Mouse (Mus musculus) left cerebral cortex, postnatal 14 days (tissue): ENCODE measurements around the gene Sgf29. TPM values are rescaled to one million over a fixed set of nuclear protein-coding genes. Genes with fewer than 3 reads are reported as not detected.
A peak's percentile ranks its signal among the peaks of the same experiment; 100 is the strongest.
"Not testable (repeated sequence)": the region's sequence is repeated elsewhere in the genome, so short reads cannot be mapped to it uniquely, and the experiment has no call there.

Source experiments
- DNase-seq, 2 experiments: peaks; one replicate each; pipeline ENCODE4 v3.0.0; 2021 to 2022; ENCODE audit warnings: low spot score in 2 of 2, mixed read lengths in 1 of 2
- intact Hi-C: fragments of 180-260 bp; cut with DNase I; formaldehyde crosslinking; loops from one replicate; pipeline ENCODE4 v1.15.1; 2025
- total RNA-seq, 2 experiments: library from RNA; stranded (reverse); gene quantifications; 2 replicates each; pipeline ENCODE4 v1.2.3; 2021

Sgf29 gene
- total RNA-seq, 2 experiments from 2014 or later, result 32.0 to 33.8 TPM

GRCm38 (mm10) chr7:126635375-126635774 lies 13.7 kb upstream of the Sgf29 start:
- DNase-seq, result no peak
- intact Hi-C loops, result no loop called here

GRCm38 (mm10) chr7:126636733-126637520 lies 12.2 kb upstream of the Sgf29 start:
- intact Hi-C loops, result loop anchor here (2.0 kb wide), 1 partner anchor 50 kb away; no protein-coding TSS in a partner anchor
- peak; percentile 32 to 37 for DNase-seq

GRCm38 (mm10) chr7:126642545-126643243 lies 6.4 kb upstream of the Sgf29 start:
- intact Hi-C loops, result no loop called here
- no peak for DNase-seq

GRCm38 (mm10) chr7:126643244-126643617 lies 5.9 kb upstream of the Sgf29 start:
- DNase-seq, result peak; percentile 27 to 44
- intact Hi-C loops, result not testable (repeated sequence)

GRCm38 (mm10) chr7:126644345-126644744 lies 4.8 kb upstream of the Sgf29 start:
- no peak for DNase-seq
- intact Hi-C loops, result no loop called here

GRCm38 (mm10) chr7:126644914-126645313 lies 4.2 kb upstream of the Sgf29 start:
- DNase-seq, result no peak
- intact Hi-C loops, result loop anchor here (5.0 kb wide), 1 partner anchor 47 kb away; no protein-coding TSS in a partner anchor

- DNase-seq, result no peak
- intact Hi-C loops, result loop anchor here (5.0 kb wide), 1 partner anchor 47 kb away; no protein-coding TSS in a partner anchor
Observed at GRCm38 (mm10) chr7:126645708-126646107, 3.4 kb upstream of the Sgf29 start.

GRCm38 (mm10) chr7:126648486-126648885 lies 623 bp upstream of the Sgf29 start:
- intact Hi-C loops, result loop anchor here (5.0 kb wide), 1 partner anchor 44 kb away; no protein-coding TSS in a partner anchor

GRCm38 (mm10) chr7:126650852-126651251 lies 1.7 kb downstream of the Sgf29 start:
- DNase-seq, result no peak
- intact Hi-C loops, result no loop called here

More at GRCm38 (mm10) chr7:126648486-126648885, 623 bp upstream of the Sgf29 start:
- peak in 1 of 2 experiments; percentile 33 for DNase-seq

GRCm38 (mm10) chr7:126653991-126654390 lies 4.9 kb downstream of the Sgf29 start:
- no peak for DNase-seq
- intact Hi-C loops, result no loop called here

GRCm38 (mm10) chr7:126655695-126656094 lies 6.6 kb downstream of the Sgf29 start:
- intact Hi-C loops, result no loop called here

GRCm38 (mm10) chr7:126657522-126657921 lies 8.4 kb downstream of the Sgf29 start:
- intact Hi-C loops, result no loop called here
- no peak for DNase-seq

More at GRCm38 (mm10) chr7:126655695-126656094, 6.6 kb downstream of the Sgf29 start:
- no peak for DNase-seq

- intact Hi-C loops, result no loop called here
- DNase-seq, result no peak
Observed at GRCm38 (mm10) chr7:126659771-126660170, 10.7 kb downstream of the Sgf29 start.

GRCm38 (mm10) chr7:126663646-126664045 lies 14.5 kb downstream of the Sgf29 start:
- DNase-seq, result no peak

GRCm38 (mm10) chr7:126665269-126665668 lies 16.2 kb downstream of the Sgf29 start:
- no peak for DNase-seq
- intact Hi-C loops, result no loop called here

More at GRCm38 (mm10) chr7:126663646-126664045, 14.5 kb downstream of the Sgf29 start:
- intact Hi-C loops, result no loop called here

- DNase-seq, result no peak
- intact Hi-C loops, result no loop called here
Observed at GRCm38 (mm10) chr7:126667495-126668090, 18.5 kb downstream of the Sgf29 start.

- no peak for DNase-seq
- intact Hi-C loops, result no loop called here
Observed at GRCm38 (mm10) chr7:126668452-126668851, 19.3 kb downstream of the Sgf29 start.

GRCm38 (mm10) chr7:126670152-126670551 lies 21.0 kb downstream of the Sgf29 start:
- DNase-seq, result no peak
- intact Hi-C loops, result no loop called here

GRCm38 (mm10) chr7:126672111-126672510 lies 23.0 kb downstream of the Sgf29 start:
- DNase-seq, result no peak
- intact Hi-C loops, result no loop called here

GRCm38 (mm10) chr7:126675104-126675503 lies 26.0 kb downstream of the Sgf29 start:
- intact Hi-C loops, result no loop called here
- no peak for DNase-seq
